Comparison of ENCODE assay signal across 12 mouse cellular contexts in the genomic region with DNA sequence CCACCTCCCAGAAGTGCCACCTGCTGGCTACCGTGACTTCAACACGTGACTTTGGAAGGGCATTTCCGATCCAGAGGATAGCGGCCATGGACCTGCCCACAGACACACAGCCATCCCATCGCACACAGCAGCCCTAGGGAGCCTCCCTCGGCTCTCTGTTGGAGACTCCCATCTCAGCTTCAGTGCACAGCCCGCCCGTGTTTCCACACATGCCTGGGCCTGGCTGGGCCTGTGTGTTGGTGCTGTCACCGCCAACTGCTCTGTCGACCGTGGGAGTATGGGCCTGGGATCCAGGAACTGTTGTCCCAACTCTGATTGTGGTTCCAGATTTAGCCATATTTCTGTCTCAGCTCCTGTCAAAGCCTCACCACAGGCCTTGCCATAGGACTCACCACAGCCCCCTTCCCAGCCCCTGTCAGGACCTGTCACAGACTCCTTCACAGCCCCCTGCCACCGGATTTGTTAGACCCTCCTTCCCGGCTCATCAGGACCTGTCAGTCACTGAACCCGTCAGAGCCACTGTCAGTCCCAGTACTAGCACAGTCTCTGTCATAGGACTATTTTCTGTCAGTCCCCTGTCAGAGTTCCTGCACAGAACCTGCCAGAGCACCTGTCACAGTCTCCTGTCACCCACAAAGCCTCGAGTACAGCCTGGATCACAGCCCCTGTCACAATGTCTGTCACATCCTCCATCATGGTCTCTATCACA. TPM values are rescaled to one million over a fixed set of nuclear protein-coding genes. Genes with fewer than 3 reads are reported as not detected.
DNase-seq lines count a peak whose midpoint lies in the region; ATAC-seq and TF ChIP-seq lines count a peak whose summit lies in the region.
"Had no signal": no experiment of that assay in that cellular context is flagged by ENCODE, and none has a peak within 500 bp of the region (broad histone marks: within the 10 kb centered on the region; RNA-seq: fewer than 3 reads in every experiment).

No protein-coding gene starts in this region.

- 0 out of 2 replicates have a peak, but pooled peaks have one; percentile 58 for ATAC-seq in kidney, embryonic 14.5 days (ENCODE audit: low FRiP score, low TSS enrichment)
- ATAC-seq in midbrain, postnatal 0 days (ENCODE audit: low FRiP score): 0 out of 2 replicates have a peak, but pooled peaks have one; percentile 28

- H3K9me3 ChIP-seq in kidney, embryonic 14.5 days (ENCODE audit: control insufficient read depth, low read length): no peaks in the 10 kb centered on the region
- H3K9me3 ChIP-seq in midbrain, postnatal 0 days (ENCODE audit: low read length): no peaks in the 10 kb centered on the region
- H3K9me3 ChIP-seq: embryonic facial prominence, embryonic 13.5 days; limb, embryonic 15.5 days had no signal

- H3K27ac ChIP-seq in kidney, embryonic 14.5 days (ENCODE audit: low read depth, low read length): no peak overlapping the region
- no peak overlapping the region for H3K27ac ChIP-seq in midbrain, postnatal 0 days (ENCODE audit: low read depth, low read length)
- H3K27ac ChIP-seq: embryonic facial prominence, embryonic 13.5 days; limb, embryonic 15.5 days had no signal

- H3K4me2 ChIP-seq in kidney, embryonic 14.5 days (replicated peaks; ENCODE audit: low read depth, low read length): no peak overlapping the region
- no peak overlapping the region for H3K4me2 ChIP-seq in midbrain, postnatal 0 days (ENCODE audit: low read depth, low read length, poor library complexity, severe bottlenecking)
- H3K4me2 ChIP-seq: embryonic facial prominence, embryonic 13.5 days; limb, embryonic 15.5 days had no signal

- DNase-seq in kidney, adult 11 months: no peak
- DNase-seq in brain, embryonic 14.5 days (ENCODE audit: low read depth): peak; percentile 65
- DNase-seq in layer of hippocampus, adult 11-12 months (ENCODE audit: low spot score): peak; percentile 66
- no peak for DNase-seq in midbrain, postnatal 0 days (ENCODE audit: low spot score)
- no peak for DNase-seq in adrenal gland, adult 2 months
- DNase-seq in embryo, embryonic 10 days (ENCODE audit: low spot score): no peak
- DNase-seq: heart, postnatal 36 days; thymus, postnatal 36 days had no signal

- no peak for TF ChIP-seq CTCF in brain, embryonic 14.5 days (IDR thresholded peaks at IDR 0.05; ENCODE audit: borderline replicate concordance, extremely low read depth, insufficient read depth, insufficient read length)
- TF ChIP-seq CTCF in midbrain, postnatal 0 days (IDR thresholded peaks at IDR 0.05): no peak; the same call in 1 of the 2 replicates

- H3K4me3 ChIP-seq in kidney, embryonic 14.5 days (ENCODE audit: low read length): no peak overlapping the region
- no peak overlapping the region for H3K4me3 ChIP-seq in midbrain, postnatal 0 days (ENCODE audit: low read depth, low read length)
- H3K4me3 ChIP-seq: embryonic facial prominence, embryonic 13.5 days; limb, embryonic 15.5 days had no signal

- H3K36me3 ChIP-seq in kidney, embryonic 14.5 days (ENCODE audit: control insufficient read depth, insufficient read depth, low read length): no peaks in the 10 kb centered on the region
- no peaks in the 10 kb centered on the region for H3K36me3 ChIP-seq in midbrain, postnatal 0 days (ENCODE audit: insufficient read depth, low read length)
- H3K36me3 ChIP-seq: embryonic facial prominence, embryonic 13.5 days; limb, embryonic 15.5 days had no signal

- WGBS in kidney, embryonic 14.5 days: 45% methylated on average over 15 of the region's 15 CpGs
- 56% methylated on average over 15 of the region's 15 CpGs for WGBS in midbrain, postnatal 0 days

- no peak for TF ChIP-seq POLR2A in brain, embryonic 14.5 days (IDR thresholded peaks at IDR 0.05; ENCODE audit: borderline replicate concordance, extremely low read depth, insufficient read depth, insufficient read length, poor library complexity, severe bottlenecking)

- H3K4me1 ChIP-seq in kidney, embryonic 14.5 days (ENCODE audit: control insufficient read depth, insufficient read depth, low read length): 0 out of 2 replicates have a peak, but pooled peaks cover 6% of the 10 kb centered on the region
- no peaks in the 10 kb centered on the region for H3K4me1 ChIP-seq in midbrain, postnatal 0 days (ENCODE audit: insufficient read depth, low read length)
- H3K4me1 ChIP-seq: limb, embryonic 15.5 days had no signal

- H3K27me3 ChIP-seq in kidney, embryonic 14.5 days (ENCODE audit: control insufficient read depth, insufficient read depth, low read length): peaks cover 5% of the 10 kb centered on the region; the same call in 1 of the 2 replicates
- 0 out of 2 replicates have a peak, but pooled peaks cover under 1% of the 10 kb centered on the region for H3K27me3 ChIP-seq in midbrain, postnatal 0 days (ENCODE audit: insufficient read depth, low read length)

- no peak overlapping the region for H3K9ac ChIP-seq in kidney, embryonic 14.5 days (ENCODE audit: low read depth, low read length)
- H3K9ac ChIP-seq in midbrain, postnatal 0 days (replicated peaks; ENCODE audit: low read length, poor library complexity, severe bottlenecking): no peak overlapping the region
- H3K9ac ChIP-seq: embryonic facial prominence, embryonic 13.5 days; limb, embryonic 15.5 days had no signal

RNA-seq across cellular contexts. Expression of a gene that starts 7.5 kb away (rescaled TPM):
- 0.36 and 0.51 TPM in 2 replicates for polyA plus RNA-seq in kidney, embryonic 14.5 days (2014; fragmentation: Nextera tagmentation; extraction: Ambion mirVana)
- polyA plus RNA-seq in brain, embryonic 14.5 days (2012; rRNA removed): 8.5 and 20.3 TPM in 2 replicates
- 34.6 and 42.3 TPM in 2 replicates for total RNA-seq in midbrain, postnatal 0 days (2014; rRNA removed)
- polyA plus RNA-seq in midbrain, postnatal 0 days (2015; fragmentation: Nextera tagmentation; extraction: Ambion mirVana): 3.8 and 4.1 TPM in 2 replicates
- total RNA-seq in adrenal gland, adult 2 months (2021): 1 to 10 TPM in 1 of 2 experiments, under 1 TPM in 1; 0.63 to 1.5 TPM
- polyA plus RNA-seq in adrenal gland, adult 2 months (2012; rRNA removed): 1.6 and 2.2 TPM in 2 replicates
- total RNA-seq: megakaryocyte-erythroid progenitor cell, adult 5-6 weeks had no signal

Comparison
In these comparisons a context has a peak if more than half of its experiments do, and no peak if none do; other contexts are left out.
1. DNase-seq: peak in brain, embryonic 14.5 days (single experiment) and layer of hippocampus, adult 11-12 months (single experiment); none in kidney, adult 11 months (single experiment), midbrain, postnatal 0 days (single experiment), adrenal gland, adult 2 months (single experiment) and embryo, embryonic 10 days (single experiment).